9 mouse cellular contexts compared by ENCODE assay signal in genomic region chr6:53698128-53698749, GRCm38 (mm10).
A peak's percentile ranks its signal among the peaks of the same experiment; 100 is the strongest.
DNase-seq lines count a peak whose midpoint lies in the region; ATAC-seq lines count a peak whose summit lies in the region.
"Had no signal": no experiment of that assay in that cellular context is flagged by ENCODE, and none has a peak within 500 bp of the region (broad histone marks: within the 10 kb centered on the region; RNA-seq: fewer than 3 reads in every experiment).

No protein-coding gene starts in this region.

- H3K27ac ChIP-seq in limb, embryonic 12.5 days = peak overlapping the region; percentile 30; the same call in 1 of the 2 replicates
- H3K27ac ChIP-seq: liver, embryonic 14.5 days had no signal

- DNase-seq in adrenal gland, postnatal 10 days = peak; percentile 18
- DNase-seq in adrenal gland, adult 2 months = no peak
- DNase-seq in right cerebral cortex, postnatal 10 days (ENCODE audit: low spot score in 2 of 2) = peak; percentile 36 to 48
- no peak for DNase-seq in right cerebral cortex, postnatal 4 days
- no peak for DNase-seq in layer of hippocampus, postnatal 14 days (ENCODE audit: low spot score in 2 of 2)
- DNase-seq in urinary bladder, postnatal 4 days (ENCODE audit: low spot score in 2 of 2) = no peak

- ATAC-seq in limb, embryonic 12.5 days (ENCODE audit: insufficient number of reproducible peaks, insufficient read depth, low FRiP score, low TSS enrichment, low read depth) = no peak
- ATAC-seq in erythroid progenitor cell, adult 5-6 weeks (replicated peaks; ENCODE audit: low FRiP score, poor library complexity, severe bottlenecking) = no peak

- H3K4me2 ChIP-seq in limb, embryonic 12.5 days = peak overlapping the region; percentile 35

- H3K4me1 ChIP-seq in limb, embryonic 12.5 days (replicated peaks) = peaks cover 48% of the 10 kb centered on the region

- H3K36me3 ChIP-seq in limb, embryonic 12.5 days = peaks cover 18% of the 10 kb centered on the region

- no peak overlapping the region for H3K9ac ChIP-seq in limb, embryonic 12.5 days (replicated peaks)
- H3K9ac ChIP-seq: liver, embryonic 14.5 days had no signal

- 12% methylated on average over 15 of the region's 15 CpGs for WGBS in limb, embryonic 12.5 days

- H3K4me3 ChIP-seq in limb, embryonic 12.5 days (replicated peaks) = no peak overlapping the region

- no peaks in the 10 kb centered on the region for H3K27me3 ChIP-seq in limb, embryonic 12.5 days

- no peaks in the 10 kb centered on the region for H3K9me3 ChIP-seq in limb, embryonic 12.5 days

Comparison
In these comparisons a context has a peak if more than half of its experiments do, and no peak if none do; other contexts are left out.
1. DNase-seq: peak in adrenal gland, postnatal 10 days (single experiment) and right cerebral cortex, postnatal 10 days (2 of 2); none in adrenal gland, adult 2 months (single experiment), right cerebral cortex, postnatal 4 days (single experiment), layer of hippocampus, postnatal 14 days (0 of 2) and urinary bladder, postnatal 4 days (0 of 2).